Mouse (Mus musculus): ENCODE data around the gene Adh7.

- TF ChIP-seq CTCF (conservative IDR thresholded peaks at IDR 0.05; ENCODE audit: low read length): no peak
- no peak for TF ChIP-seq NANOG (IDR thresholded peaks at IDR 0.05; ENCODE audit: borderline replicate concordance, low read length)
- TF ChIP-seq POU5F1 (IDR thresholded peaks at IDR 0.05; ENCODE audit: borderline replicate concordance, low read length): no peak
These were observed 37.8 kb downstream of the Adh7 start for GRCm38 (mm10) chr3:138255366-138255765.

Measured in E14TG2a.4 (cell line).